Mouse (Mus musculus) heart, embryonic 12.5 days (tissue): ENCODE data around the gene Psmd12. TPM values are rescaled to one million over a fixed set of nuclear protein-coding genes. Genes with fewer than 3 reads are reported as not detected.
A peak's percentile ranks its signal among the peaks of the same experiment; 100 is the strongest.

Experiments
- ATAC-seq: fragments of 200-750 bp; cut with Nextera tagmentation; 2 replicates; pipeline ENCODE4 v1.8.0; 2017; ENCODE audit warnings: moderate TSS enrichment, moderate library complexity; ENCODE audit not compliant: insufficient number of reproducible peaks, low FRiP score
- H3K27ac ChIP-seq: fragments of 300-500 bp; sonication (generic); 2 replicates; pipeline ENCODE4 v1.5.1; 2016; ENCODE audit warnings: mild to moderate bottlenecking, moderate library complexity; ENCODE audit not compliant: poor library complexity, severe bottlenecking
- H3K27me3 ChIP-seq: fragments of 300-500 bp; sonication (generic); replicated peaks from 2 replicates; pipeline ENCODE4 v1.6.1; 2016; ENCODE audit warnings: mild to moderate bottlenecking, moderate library complexity
- H3K36me3 ChIP-seq: fragments of 300-500 bp; sonication (generic); 2 replicates; pipeline ENCODE4 v1.6.1; 2016; ENCODE audit warnings: mild to moderate bottlenecking, moderate library complexity
- H3K4me1 ChIP-seq: fragments of 300-500 bp; sonication (generic); replicated peaks from 2 replicates; pipeline ENCODE4 v1.6.1; 2016; ENCODE audit warnings: mild to moderate bottlenecking
- H3K4me2 ChIP-seq: fragments of 300-500 bp; sonication (generic); 2 replicates; pipeline ENCODE4 v1.6.1; 2016; ENCODE audit warnings: mild to moderate bottlenecking, moderate library complexity
- H3K4me3 ChIP-seq: fragments of 300-500 bp; sonication (generic); 2 replicates; pipeline ENCODE4 v1.5.1; 2016; ENCODE audit warnings: mild to moderate bottlenecking
- H3K9ac ChIP-seq: fragments of 300-500 bp; sonication (generic); 2 replicates; pipeline ENCODE4 v1.6.1; 2016; ENCODE audit warnings: mild to moderate bottlenecking, moderate library complexity
- H3K9me3 ChIP-seq: fragments of 300-500 bp; sonication (generic); replicated peaks from 2 replicates; pipeline ENCODE4 v1.6.1; 2016; ENCODE audit warnings: mild to moderate bottlenecking, moderate library complexity
- WGBS: fragments of 180-500 bp; shearing (Covaris S2); methylation state at CpG from one replicate; pipeline ENCODE4 v1.1.7; 2016; 5-methylcytosine and 5-hydroxymethylcytosine counted together
- polyA plus RNA-seq: library from polyadenylated mRNA; unstranded; fragments of >200 nt; fragmentation: Nextera tagmentation; extraction: Ambion mirVana; gene quantifications from 2 replicates; pipeline ENCODE4 v1.2.1, GENCODE M21; 2016

Psmd12 gene
- polyA plus RNA-seq, 1 experiment from 2014 or later: 156 TPM

DNA sequence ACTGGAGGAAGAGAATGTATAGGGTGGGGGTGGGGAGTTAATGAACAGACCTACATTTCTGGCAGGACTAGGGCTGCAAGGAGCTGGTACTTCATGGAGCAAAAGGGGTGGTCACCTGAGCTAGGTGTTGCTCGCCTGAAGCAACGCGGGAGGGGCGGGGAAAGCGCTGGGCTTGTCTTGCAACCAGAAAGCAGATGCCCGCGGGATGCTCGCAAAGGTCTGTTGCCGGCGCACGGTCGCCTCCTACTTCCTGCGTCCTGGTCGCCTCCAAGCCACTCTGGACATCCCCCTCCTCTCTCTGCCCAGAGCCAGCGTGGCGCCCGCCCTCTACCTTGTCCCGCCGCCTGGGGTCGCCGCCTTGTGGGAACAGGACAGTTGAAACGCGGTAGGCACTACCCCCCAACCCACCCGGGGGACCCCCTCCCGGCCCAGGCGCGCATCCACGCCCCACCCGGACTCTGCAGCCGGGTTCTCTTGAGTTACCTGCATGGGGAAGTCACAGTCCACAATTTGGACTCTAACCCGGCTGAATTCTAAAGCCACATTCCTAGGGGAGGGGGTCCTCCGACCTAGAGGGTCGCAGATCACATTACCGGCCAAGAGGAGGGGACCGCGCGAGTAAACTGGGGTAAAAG lies 67.5 kb downstream of the Psmd12 start:
- WGBS: 0% methylated on average over 35 of the region's 37 CpGs

DNA sequence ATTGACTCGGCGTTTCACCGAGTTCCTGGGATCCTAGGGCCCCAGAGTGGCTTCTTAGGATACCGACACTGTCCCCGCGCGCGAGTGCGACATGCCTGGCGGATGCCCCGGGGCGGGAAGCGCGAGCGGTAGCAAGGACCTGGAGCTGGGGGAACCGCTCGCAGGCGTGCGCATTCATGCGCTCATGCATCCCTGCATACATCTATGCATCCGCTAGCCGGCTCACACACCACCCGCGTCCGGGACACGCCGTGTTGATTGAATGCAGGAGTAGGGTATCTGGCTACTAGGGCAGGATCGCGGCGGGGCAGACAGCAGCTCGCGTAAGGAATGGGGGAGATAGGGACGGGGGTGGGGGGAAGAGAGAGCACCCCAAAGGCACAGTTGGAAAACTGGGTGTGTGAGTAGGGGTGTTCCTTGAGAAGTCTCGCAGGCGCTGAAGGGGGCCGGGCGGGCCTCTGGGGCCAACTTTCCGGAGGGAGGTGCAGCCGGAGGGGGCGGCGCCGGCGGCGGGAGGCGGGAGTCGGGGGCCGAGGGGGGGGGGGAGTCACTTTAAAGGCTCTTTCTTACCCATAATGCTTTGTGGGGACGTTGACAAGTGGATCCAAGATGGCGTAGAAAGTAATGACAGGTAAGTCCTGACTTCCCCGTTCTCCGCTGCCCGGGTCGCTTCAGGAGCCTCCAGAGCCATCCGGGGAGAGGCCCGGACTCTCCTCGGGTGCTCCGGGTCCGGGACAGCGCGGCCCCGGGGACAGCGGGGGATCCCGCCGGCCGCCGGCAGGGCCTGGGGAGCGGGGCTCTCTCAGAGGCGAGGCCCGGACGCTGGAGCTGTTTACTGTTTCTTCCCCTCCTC lies 68.3 kb downstream of the Psmd12 start, which contains the start of gene Helz:
Helz (plus strand) TSS at position 580 of the 853 bp plus-strand sequence.
- Histone ChIP-seq H3K36me3 (peaks cover 7% of the 10 kb centered on the region), H3K9ac (peak within 1 kb of the TSS; percentile 98), H3K4me3 (peak within 1 kb of the TSS; percentile 100), H3K4me1 (peaks cover 15% of the 10 kb centered on the region), H3K9me3 (no peaks in the 10 kb centered on the region), H3K27me3 (peaks cover 8% of the 10 kb centered on the region; the same call in 1 of the 2 replicates), H3K4me2 (peak within 1 kb of the TSS; percentile 100), H3K27ac (peak within 1 kb of the TSS; percentile 74)
- WGBS: 1% methylated on average over 70 of the region's 70 CpGs
- ATAC-seq: peak; percentile 80

More for the DNA sequence above, 67.5 kb downstream of the Psmd12 start:
- peaks cover 7% of the 10 kb centered on the region; the same call in 1 of the 2 replicates for H3K36me3 ChIP-seq
- H3K4me3 ChIP-seq: peak overlapping the region; percentile 100
- H3K27ac ChIP-seq: peak overlapping the region; percentile 71
- H3K4me1 ChIP-seq: peaks cover 15% of the 10 kb centered on the region
- H3K9me3 ChIP-seq: no peaks in the 10 kb centered on the region
- H3K9ac ChIP-seq: peak overlapping the region; percentile 98
- H3K4me2 ChIP-seq: peak overlapping the region; percentile 100
- peak; percentile 56 for ATAC-seq
- peaks cover 8% of the 10 kb centered on the region; the same call in 1 of the 2 replicates for H3K27me3 ChIP-seq

GRCm38 (mm10) chr11:107548204-107548975 lies 69.1 kb downstream of the Psmd12 start:
- 2% methylated on average over 39 of the region's 39 CpGs for WGBS
- ATAC-seq: peak; percentile 35; the same call in 1 of the 2 replicates

More at GRCm38 (mm10) chr11:107548204-107548975, 69.1 kb downstream of the Psmd12 start:
- Histone ChIP-seq H3K27ac (peak overlapping the region; percentile 74), H3K4me3 (peak overlapping the region; percentile 100), H3K9me3 (no peaks in the 10 kb centered on the region), H3K36me3 (peaks cover 12% of the 10 kb centered on the region), H3K4me2 (peak overlapping the region; percentile 100), H3K27me3 (peaks cover 8% of the 10 kb centered on the region; the same call in 1 of the 2 replicates), H3K4me1 (peaks cover 15% of the 10 kb centered on the region), H3K9ac (peak overlapping the region; percentile 98)

Other genes starting within 250 kb of the Psmd12 start
- 7.9 and 8.2 TPM in 2 replicates for gene Pitpnc1, start 8.8 kb upstream of the Psmd12 start, polyA plus RNA-seq
- 19.5 and 22.8 TPM in 2 replicates for gene Helz, start 68.4 kb downstream of the Psmd12 start, polyA plus RNA-seq
- gene Cacng1, start 237.0 kb downstream of the Psmd12 start, polyA plus RNA-seq: 0.15 TPM in 1 of 2 replicates, not detected in the other